Mouse (Mus musculus) spleen, postnatal 4 days (tissue): ENCODE measurements around the gene Cdk19.

Source experiments
- DNase-seq, 2 experiments: peaks; one replicate each; pipeline ENCODE4 v3.0.0; 2022; ENCODE audit warnings: low spot score in 2 of 2

Cdk19 gene

DNA sequence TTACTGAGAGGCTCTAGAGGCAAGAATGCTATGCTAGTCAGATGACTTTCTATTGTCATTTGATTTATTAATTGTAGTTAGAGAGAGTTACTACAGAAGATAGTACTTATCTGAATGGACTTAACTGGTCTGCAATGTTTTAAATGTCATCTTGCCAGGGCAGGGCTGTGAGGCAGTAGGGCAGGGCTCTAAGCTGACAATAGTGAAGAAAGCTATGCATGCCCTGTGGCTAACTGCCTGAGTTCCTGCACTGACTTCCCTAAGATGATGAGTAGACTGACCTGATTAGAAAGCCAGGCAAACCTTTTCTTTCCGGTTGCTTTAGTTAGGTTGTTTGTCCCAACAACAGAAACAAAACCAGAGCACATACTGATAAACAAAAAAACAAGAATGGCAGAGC lies 102.7 kb downstream of the Cdk19 start:
- DNase-seq = no peak

DNA sequence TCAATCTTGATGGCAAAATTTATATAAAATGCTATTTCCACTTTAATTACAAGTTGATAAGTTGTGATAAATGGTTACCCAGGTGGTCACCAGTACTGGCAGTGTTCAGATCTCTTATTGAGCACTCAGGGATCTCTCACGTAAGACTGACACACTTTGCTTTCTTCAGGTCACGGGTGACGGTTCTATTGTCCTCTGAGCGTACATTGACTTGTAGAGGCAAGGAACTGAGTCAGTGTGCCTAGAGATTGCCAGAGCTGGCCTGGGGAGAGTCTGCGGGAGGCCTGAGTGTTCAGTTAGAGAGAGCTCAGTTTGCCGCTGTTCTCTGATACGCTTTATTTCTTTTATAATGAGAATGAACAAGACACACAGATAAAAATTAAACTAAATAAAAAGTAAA lies 104.0 kb downstream of the Cdk19 start:
- DNase-seq = no peak

DNA sequence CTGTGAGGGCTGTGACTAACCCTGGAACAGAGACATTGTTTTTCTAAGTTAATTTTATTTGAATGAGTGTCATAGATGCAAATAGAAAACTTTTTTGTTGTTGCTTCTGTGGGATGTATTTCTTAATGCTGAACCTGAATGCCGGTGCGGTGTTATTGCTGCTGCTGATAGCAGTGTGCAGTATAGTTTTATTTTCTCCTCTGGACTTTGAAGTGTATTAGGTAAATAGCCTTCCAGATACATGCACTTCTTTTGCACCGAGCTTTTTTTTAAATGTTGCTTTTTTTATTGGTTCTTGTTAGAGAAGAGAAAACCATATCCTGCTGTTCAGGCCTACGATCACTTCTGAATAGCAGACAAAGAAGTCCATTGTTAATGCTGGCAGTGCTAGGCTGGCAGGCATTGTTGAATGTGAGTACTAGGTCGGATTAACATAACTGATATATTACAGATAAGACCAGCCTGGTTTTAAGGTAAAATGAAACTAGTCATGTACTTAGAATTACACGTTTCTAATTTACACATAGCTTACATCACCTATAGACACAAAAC lies 104.5 kb downstream of the Cdk19 start:
- no peak for DNase-seq

DNA sequence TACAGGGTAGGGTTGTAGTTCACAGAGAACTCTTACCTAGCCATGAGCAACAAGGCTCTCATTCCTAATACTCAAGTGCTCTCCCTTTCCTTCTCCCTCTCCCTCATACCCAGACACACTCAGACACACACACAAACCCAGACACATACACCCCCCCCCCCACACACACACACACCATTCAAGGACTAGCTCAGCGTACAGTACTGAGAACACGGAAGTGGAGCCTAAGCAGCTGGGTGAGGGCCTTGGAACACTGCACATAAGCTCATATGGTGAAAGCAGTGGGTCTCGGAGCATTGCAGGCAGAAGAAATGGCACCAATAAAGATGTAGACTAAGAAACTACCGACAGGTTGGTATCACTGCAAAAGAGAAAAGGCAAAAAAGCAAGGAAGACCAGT lies 105.2 kb downstream of the Cdk19 start:
- no peak for DNase-seq

DNA sequence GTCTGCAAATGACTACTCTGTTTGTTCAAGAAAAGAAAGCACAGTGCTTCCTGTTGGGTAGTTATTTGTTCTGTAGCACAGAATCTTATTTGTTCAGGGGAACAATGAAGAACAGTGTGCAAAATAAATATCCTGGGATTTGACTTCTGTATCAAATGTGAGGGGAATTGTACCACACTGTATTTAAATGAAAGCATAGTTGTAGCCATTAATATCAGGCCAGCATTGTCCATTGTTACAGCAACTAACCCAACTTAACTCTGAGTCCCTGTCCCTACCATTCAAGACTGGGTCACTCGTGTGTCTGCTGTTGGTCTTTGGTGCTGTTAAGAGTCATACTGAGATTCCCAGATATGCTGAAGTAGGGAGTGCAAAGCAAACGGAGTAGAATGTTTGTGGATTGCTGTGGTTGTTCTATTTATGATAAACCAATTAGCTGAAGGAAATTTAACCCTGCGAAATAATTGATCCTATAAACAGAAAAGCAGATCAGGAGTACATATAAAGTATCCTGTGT lies 106.8 kb downstream of the Cdk19 start:
- DNase-seq = no peak

DNA sequence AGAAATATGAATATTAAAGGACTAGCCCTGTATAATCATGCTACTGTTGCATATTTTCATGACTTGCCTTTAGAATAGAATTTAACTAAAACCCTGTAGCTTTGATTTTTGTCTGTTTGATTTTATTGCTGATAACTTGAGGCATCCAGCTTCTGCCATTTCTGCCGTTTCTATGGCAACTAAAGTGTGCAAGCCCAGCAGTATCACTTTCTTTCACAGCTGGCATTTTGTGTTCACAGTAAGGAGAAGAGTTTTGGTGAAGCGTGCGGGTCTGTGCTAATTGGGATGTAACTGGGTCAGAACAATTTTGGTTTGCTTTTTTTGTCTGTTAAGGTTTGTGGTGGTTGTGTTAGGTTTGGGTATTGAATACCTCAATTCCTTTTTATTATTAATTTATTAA lies 107.3 kb downstream of the Cdk19 start:
- no peak for DNase-seq

DNA sequence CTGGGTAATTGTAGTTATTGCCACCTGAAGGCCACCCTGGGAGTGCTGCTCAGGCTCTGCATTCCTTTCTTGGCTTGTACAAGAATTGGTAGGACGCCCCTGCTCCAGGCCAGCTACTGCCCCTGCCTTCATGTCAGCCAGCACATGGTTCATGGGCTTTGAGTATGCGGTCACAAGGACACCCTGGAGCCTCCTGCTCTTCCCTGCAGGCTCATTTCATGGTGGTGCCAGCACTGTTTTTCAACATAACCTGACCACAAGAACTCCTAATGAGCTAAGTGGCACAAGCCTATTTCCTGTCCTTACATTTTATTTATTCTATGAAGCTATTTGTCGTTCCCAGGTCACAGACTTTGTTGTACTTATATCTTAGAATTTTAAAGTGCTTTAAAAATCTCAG lies 107.9 kb downstream of the Cdk19 start:
- DNase-seq = no peak

DNA sequence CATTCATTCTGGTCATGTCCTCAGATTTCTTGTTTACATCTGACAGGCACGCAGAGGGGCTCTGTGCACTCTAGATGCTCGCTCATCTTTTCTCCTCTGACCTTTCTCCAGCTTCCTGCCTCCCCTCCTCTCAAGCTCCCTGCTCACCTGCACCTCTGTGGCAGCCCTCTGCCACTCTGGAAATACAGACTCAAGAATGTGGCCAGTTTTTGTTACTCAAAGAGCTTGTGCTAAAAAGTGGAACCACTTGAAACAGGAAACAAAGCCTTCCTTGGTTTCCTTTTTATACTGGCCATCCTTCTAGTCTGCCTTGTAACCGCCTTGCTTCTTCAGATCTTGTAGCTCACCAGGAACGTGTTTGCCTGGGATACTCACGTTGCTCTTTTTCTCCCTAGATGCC lies 108.6 kb downstream of the Cdk19 start:
- no peak for DNase-seq

DNA sequence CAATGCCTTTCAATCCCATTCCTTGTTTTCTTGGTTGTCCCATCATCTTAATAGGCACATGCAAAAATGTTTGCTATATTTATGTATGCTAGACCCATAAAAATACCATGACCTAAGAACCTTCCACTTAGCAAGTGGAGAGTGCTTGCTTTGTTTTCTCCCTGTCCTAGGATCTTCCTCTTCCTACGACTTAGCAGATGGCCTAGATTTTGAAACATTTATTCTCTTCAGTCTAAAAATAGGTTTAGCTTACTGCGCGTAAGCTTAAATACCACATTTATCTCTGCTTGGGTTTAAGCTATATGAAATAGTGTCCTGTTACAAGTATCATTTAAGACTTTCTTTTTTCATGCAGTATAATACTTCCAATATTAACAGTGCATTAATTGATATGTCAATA lies 109.1 kb downstream of the Cdk19 start:
- DNase-seq = no peak

DNA sequence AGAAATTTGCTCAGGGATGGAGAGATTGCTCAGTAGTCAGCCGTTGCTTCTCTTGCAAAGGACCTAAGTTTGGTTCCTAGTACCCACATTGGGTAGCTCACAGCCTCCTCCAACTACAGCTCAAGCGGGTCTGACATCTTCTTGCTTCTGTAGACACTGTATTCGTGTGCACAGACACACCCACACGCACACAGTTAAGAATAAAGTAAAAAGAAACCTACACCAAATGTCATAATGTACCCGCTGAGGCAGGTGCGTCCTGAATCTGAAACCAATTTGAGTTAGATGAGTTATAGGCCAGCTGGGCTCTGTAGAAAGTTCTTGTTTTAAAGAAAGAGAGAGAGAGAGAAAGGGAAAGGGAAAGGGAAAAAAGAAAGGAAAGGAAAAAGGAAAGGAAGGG lies 110.2 kb downstream of the Cdk19 start:
- DNase-seq = no peak

DNA sequence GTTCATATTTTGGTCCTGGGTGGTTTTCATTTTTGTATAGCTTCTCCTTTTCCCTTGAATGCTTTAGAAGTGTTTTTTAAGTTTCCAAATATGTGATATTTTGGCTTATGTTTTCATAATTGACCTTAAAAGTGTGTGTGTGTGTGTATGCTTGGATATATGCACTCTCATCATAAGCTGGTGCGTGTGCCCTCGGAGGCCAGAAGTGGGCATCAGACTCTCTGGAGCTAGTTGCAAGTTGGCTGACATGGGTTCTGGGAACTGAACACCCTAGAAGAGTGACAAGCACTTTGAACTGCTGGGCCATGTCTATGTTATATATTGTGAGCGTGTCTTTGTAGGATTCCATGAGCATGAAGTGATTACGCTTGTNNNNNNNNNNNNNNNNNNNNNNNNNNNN lies 110.8 kb downstream of the Cdk19 start:
- no peak for DNase-seq

DNA sequence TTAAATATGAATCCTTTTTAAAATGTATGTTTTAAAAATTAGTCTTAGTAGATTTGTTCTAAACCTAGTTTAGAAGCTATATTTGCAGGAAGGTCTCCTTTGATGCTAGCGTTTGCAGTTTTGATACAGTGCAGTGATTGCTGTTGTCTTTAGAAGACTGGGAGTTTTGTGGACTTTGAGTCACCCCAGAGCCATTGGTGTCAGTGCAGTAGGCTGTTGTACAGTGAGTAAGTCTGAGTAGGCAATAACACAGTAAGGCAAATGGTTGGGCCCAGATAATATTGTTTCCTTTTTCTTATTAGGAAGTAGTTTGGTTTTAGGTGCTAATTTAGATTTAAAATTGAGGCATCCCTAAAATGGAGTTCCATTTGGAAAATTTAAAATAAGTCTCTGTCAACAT lies 117.8 kb downstream of the Cdk19 start:
- DNase-seq = peak in 1 of 2 experiments; percentile 27

DNA sequence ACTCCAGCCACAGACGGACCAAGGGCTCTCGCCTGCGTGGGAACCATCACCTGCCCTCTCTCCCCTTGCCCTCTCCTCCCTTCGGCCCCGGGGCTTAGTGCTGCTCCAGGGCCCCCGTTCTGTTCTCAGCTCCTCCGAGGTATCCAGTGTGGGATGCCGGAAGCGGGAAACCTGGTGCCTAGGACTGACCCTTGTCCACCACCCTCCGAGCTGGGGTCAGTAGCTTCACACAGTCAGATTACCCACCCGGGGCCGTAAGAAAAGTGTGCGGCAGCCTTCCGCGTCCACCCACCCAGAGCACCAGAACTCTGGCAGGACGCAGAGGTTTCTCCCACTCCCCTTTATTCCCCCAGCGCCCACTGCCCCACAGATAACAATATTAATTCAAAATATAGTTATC lies 119.8 kb downstream of the Cdk19 start:
- peak in 1 of 2 experiments; percentile 59 for DNase-seq

DNA sequence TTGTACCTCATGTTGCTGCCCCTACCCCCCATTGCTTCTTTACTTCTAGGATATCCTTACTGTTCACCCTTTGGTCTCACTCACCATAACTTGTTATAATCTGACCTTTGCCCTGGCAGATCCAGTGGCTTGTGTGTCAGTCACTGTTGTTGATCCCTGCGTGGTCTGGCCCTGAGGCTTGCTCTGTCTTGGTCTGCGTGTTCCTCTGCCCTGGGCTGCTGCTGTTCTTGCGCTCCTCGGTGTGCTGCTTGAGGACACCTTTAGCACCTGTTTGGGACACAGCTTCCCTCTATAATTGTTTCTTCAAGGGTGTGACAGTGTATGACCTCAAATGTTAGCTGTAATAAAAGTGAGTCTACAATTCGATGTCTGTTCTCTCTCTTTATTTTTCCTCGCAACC lies 122.0 kb downstream of the Cdk19 start:
- peak in 1 of 2 experiments; percentile 54 for DNase-seq

DNA sequence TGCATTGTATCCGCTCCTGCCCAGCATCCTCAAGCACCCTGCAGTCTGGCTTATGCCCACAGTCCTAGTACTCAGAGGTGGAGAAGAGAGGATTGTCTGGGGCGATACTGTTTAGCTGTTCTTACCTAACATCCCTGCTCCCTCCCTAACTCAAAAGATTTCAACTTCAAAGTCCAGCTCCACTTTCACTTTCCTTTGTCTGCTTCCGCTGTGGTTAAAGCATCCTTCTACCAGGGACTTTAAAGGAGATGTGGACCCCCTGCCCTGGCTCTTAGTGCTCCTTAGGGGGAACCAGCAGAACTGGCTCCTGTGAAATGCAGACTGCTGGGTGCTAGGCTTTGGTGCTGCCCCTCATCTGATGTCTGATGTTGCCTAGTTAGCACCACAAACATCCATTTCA lies 122.9 kb downstream of the Cdk19 start:
- peak in 1 of 2 experiments; percentile 50 for DNase-seq

DNA sequence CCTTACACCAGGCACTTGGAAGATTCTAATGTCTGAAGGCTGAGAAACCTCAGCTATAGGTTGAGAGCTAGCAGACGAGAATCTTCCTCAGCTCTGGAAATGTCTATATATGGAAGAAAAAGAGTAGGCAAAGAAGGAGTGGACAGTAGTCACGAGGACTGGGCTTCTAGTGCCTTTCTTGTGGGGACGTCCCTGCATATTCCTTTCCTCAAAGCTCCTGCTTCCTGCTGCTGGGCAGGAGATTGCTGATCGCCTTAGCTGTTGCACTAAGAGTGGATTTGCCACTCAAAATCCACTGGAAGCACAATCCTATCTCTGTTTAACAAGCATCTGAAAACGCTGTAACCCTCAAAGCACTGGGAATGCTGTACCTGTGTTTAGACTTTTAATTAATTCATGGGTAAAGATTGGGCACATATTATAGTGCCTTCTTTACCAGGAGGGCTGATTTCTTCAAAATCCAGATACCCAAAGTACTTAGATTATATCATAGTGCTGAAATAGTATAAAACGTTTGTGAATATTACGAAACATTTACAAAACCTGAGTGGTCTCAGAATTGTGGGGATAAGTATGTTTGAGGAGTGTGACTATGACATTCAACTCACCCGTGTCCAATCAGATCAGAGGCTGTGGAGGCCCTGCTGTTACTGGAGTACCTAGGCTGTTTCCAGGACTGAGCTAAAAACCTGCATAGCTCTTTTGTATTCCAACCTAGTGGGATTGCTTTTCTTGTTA lies 128.0 kb downstream of the Cdk19 start:
- peak in 1 of 2 experiments; percentile 21 for DNase-seq

DNA sequence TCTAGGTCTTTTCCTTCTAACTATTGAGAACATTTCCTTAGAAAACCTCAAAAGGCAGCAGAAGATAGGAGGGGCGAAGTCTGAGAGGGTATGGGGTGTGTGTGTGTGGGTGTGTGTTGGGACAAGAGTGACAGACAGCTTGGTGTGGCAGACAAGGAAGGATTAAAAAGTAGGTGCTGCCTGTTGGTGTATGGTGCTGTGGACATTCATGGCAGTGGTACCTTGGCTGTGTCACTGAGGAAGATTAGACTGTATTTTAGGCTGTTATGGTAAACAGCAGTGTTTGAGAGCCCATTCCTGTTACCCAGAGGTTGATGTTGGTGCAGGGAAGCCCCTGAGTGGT lies 128.5 kb downstream of the Cdk19 start:
- peak in 1 of 2 experiments; percentile 31 for DNase-seq

DNA sequence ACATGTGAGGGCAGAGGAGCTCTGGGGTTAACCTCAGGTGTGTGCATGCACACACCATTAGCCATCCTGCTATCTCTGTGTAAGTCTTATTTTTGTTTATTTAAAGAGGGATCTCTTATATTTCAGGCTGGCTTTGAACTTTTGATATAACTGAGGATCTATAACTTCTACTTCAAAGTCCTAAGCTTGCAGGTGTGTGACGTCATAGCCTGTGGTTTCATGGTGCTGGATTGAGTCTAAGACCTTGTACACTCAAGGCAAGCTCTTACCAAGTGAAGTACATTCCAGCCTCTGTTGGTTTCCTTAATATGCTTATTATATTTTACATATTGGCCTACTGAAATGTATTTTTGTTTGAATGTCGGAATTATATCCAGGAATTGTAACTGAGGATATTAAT lies 129.8 kb downstream of the Cdk19 start:
- no peak for DNase-seq

DNA sequence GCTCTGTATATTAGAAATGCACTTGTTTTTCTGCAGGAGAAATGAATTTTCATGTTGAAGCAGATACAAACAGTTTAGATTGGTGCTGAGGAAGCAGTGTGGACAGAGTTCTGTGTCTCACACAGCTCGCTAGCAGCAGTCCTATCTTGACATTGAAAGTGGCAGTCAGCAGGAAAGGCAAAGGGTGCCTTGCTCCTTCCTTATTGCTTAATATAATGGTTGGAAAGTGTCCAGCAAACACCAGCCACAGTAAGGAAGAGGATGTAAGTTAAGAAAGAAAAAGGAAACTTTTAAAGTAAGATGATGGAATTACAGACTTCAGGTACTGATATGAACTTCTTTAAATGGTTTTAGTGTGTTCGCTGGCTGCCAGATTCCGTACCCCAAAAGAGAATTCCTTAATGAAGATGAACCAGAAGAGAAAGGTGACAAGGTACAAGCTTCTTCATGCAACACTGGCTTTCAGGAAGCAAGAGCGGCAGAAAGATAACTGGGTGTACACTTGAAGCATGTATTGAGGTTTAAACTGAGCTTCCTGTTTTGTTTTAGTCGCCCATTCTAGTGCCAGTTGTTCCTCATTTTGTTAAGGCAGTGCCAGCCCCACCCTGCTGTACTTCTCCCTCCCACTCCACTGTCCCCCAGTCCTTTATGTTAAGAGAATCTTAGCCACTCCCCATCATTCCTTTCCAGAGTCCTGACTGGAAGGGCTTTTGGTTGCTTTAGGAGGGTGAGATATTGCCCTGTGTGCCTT lies 137.3 kb downstream of the Cdk19 start:
- DNase-seq = peak in 1 of 2 experiments; percentile 43

DNA sequence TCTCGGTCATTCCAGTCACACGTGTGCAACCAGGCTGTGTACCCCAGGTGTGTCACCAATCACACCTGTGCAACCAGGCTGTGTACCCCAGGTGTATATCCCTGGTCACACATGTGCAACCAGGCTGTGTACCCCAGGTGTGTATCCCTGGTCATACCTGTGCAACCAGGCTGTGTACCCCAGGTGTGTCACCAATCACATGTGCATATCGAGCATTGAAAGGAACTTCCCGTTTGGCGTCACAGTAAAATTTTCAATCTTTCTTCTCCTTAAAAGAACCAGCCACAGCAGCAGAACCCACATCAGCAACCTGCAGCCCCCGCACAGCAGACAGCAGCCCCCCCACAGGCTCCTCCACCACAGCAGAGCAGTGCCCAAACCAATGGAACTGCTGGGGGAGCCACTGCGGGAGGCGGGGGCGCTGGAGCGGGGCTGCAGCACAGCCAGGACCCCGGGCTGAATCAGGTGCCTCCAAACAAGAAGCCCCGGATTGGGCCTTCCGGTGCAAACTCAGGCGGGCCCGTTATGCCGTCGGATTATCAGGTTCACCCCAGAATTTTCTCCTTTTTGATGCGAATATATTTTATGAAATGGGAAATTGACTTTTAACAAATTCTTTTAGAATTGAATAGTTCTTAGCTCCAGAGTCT lies 138.2 kb downstream of the Cdk19 start:
- DNase-seq = no peak

DNA sequence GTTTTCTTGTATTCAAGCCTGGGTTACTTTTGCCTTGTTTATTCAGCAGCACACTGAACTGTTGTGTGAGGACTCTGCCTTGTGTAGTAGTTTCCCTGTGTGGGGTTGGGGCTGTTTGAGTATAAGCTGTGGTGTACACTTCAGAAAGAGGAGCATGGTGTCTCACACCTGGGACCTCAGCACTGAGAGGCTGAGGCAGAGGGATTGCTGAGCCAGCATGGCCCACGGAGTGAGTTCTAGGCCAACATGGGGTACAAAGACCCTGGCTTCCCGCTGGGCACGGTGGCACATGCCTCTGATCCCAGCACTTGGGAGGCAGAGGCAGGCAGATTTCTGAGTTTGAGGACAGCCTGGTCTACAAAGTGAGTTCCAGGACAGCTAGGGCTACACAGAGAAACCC lies 139.3 kb downstream of the Cdk19 start:
- no peak for DNase-seq

DNA sequence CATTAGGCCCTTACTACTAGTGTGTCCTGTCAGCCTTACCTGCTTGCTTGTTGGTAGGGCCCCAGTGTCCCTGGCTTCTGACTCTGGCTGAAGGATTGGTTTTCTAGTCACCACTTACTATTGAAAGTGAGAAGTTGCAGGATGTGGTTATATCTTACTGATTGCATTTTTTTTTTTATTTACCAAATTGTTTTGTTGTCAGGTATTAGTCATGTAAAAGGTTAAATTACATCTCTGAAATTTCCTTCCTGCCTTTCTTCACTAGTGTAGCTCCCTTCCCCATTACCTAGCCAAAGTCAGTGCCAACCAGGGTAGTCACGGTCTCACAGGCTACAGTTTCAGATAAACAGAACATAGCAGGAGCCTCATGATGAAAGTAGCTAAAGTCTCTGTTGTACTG lies 139.9 kb downstream of the Cdk19 start:
- no peak for DNase-seq
